Mouse (Mus musculus) lung, postnatal 36 days (tissue): ENCODE measurements at regions not wholly inside any gene's neighbourhood (a gene's known extent, or its start where the extent isn't known, plus 50 kb on each side); places are given as distances from the start of the nearest gene placed in this dataset.
A peak's percentile ranks its signal among the peaks of the same experiment; 100 is the strongest.

Experiments
- DNase-seq: peaks from one replicate; pipeline ENCODE4 v3.0.0; 2022; ENCODE audit warnings: mixed read lengths

- no peak for DNase-seq
Observed at GRCm38 (mm10) chr1:137852262-137852661, 323.2 kb downstream of the Ptprc start.

GRCm38 (mm10) chr1:137847311-137847923, 328.1 kb downstream of the Ptprc start:
- DNase-seq: no peak

GRCm38 (mm10) chr1:137846857-137847256, 328.7 kb downstream of the Ptprc start:
- DNase-seq: no peak

- DNase-seq: no peak
Observed at GRCm38 (mm10) chr1:137840531-137840930, 335.0 kb downstream of the Ptprc start.

GRCm38 (mm10) chr1:137839703-137840102, 335.8 kb downstream of the Ptprc start:
- DNase-seq: no peak

GRCm38 (mm10) chr1:137839263-137839662, 336.2 kb downstream of the Ptprc start:
- DNase-seq: no peak

GRCm38 (mm10) chr1:137838357-137838756, 337.2 kb downstream of the Ptprc start:
- DNase-seq: no peak

GRCm38 (mm10) chr1:137833535-137833934, 342.0 kb downstream of the Ptprc start:
- DNase-seq: no peak

- no peak for DNase-seq
Observed at GRCm38 (mm10) chr1:137831284-137831683, 344.2 kb downstream of the Ptprc start.

- DNase-seq: no peak
Observed at GRCm38 (mm10) chr1:137827379-137827778, 348.1 kb downstream of the Ptprc start.

GRCm38 (mm10) chr1:137815401-137815888, 360.1 kb downstream of the Ptprc start:
- DNase-seq: no peak

- no peak for DNase-seq
Observed at GRCm38 (mm10) chr1:137814556-137814955, 361.0 kb downstream of the Ptprc start.

GRCm38 (mm10) chr1:137813716-137814115, 361.8 kb downstream of the Ptprc start:
- no peak for DNase-seq

- no peak for DNase-seq
Observed at GRCm38 (mm10) chr1:137811981-137812380, 363.5 kb downstream of the Ptprc start.

- DNase-seq: no peak
Observed at GRCm38 (mm10) chr1:137806742-137807141, 368.8 kb downstream of the Ptprc start.

GRCm38 (mm10) chr1:137806252-137806651, 369.3 kb downstream of the Ptprc start:
- DNase-seq: no peak

GRCm38 (mm10) chr1:137802119-137802518, 373.4 kb downstream of the Ptprc start:
- peak; percentile 4 for DNase-seq

- DNase-seq: no peak
Observed at GRCm38 (mm10) chr1:137800752-137801151, 374.8 kb downstream of the Ptprc start.

GRCm38 (mm10) chr1:137788789-137789188, 386.7 kb downstream of the Ptprc start:
- DNase-seq: no peak

GRCm38 (mm10) chr1:137786653-137787052, 388.9 kb downstream of the Ptprc start:
- no peak for DNase-seq

- DNase-seq: no peak
Observed at GRCm38 (mm10) chr1:137774586-137774985, 400.9 kb downstream of the Ptprc start.

- no peak for DNase-seq
Observed at GRCm38 (mm10) chr1:137760797-137761196, 414.7 kb downstream of the Ptprc start.

- peak; percentile 68 for DNase-seq
Observed at GRCm38 (mm10) chr1:137751446-137751961, 424.0 kb downstream of the Ptprc start.

GRCm38 (mm10) chr1:137750894-137751293, 424.6 kb downstream of the Ptprc start:
- no peak for DNase-seq

GRCm38 (mm10) chr1:137746129-137746528, 429.4 kb downstream of the Ptprc start:
- DNase-seq: no peak
